Mouse (Mus musculus) bone marrow macrophage, adult 2 months (primary cell): Measurements from ENCODE around the gene Rtl1.

ENCODE experiments used
- CTCF ChIP-seq: IDR thresholded peaks from 2 replicates; pipeline ENCODE4 v1.5.1; 2012; ENCODE audit warnings: low read depth, mild to moderate bottlenecking, low read length, moderate library complexity
- POLR2A ChIP-seq: IDR thresholded peaks from 2 replicates; pipeline ENCODE4 v1.6.1; 2012; ENCODE audit warnings: mild to moderate bottlenecking, low read depth, low read length, borderline replicate concordance

- TF ChIP-seq CTCF (no peak), POLR2A (no peak)
Measured at GRCm38 (mm10) chr12:109632035-109632434, 31.9 kb upstream of the Rtl1 start.
